Mouse (Mus musculus) gastrocnemius, adult 2 months (tissue): ENCODE data around the gene Esrra. TPM values are rescaled to one million over a fixed set of nuclear protein-coding genes. Genes with fewer than 3 reads are reported as not detected.
"Not testable (repeated sequence)": the region's sequence is repeated elsewhere in the genome, so short reads cannot be mapped to it uniquely, and the experiment has no call there.

ENCODE experiments used
- DNase-seq: peaks from one replicate; pipeline ENCODE4 v3.0.0; 2022
- H3K27ac ChIP-seq: fragments of 200-600 bp; 2 replicates; pipeline ENCODE4 v1.8.1; 2022; ENCODE audit warnings: mild to moderate bottlenecking
- H3K4me3 ChIP-seq: fragments of 200-600 bp; 2 replicates; pipeline ENCODE4 v1.8.1; 2022; ENCODE audit warnings: mild to moderate bottlenecking, moderate library complexity
- CTCF ChIP-seq: fragments of 200-600 bp; IDR thresholded peaks from 2 replicates; pipeline ENCODE4 v1.8.1; 2022; ENCODE audit warnings: antibody characterized with exemption, mild to moderate bottlenecking, moderate library complexity
- intact Hi-C: fragments of 180-260 bp; cut with DNase I; formaldehyde crosslinking; loops from one replicate; pipeline ENCODE4 v1.15.1; 2025
- total RNA-seq, 2 experiments: library from RNA; stranded (reverse); gene quantifications; 2 replicates each; pipeline ENCODE4 v1.2.3; 2021

Esrra gene
- total RNA-seq, 2 experiments from 2014 or later: 80.0 to 108 TPM

- DNase-seq: no peak
- no peak overlapping the region for H3K27ac ChIP-seq
- H3K4me3 ChIP-seq: no peak overlapping the region
- no peak for TF ChIP-seq CTCF
- intact Hi-C loops: loop anchor here (5.0 kb wide), 1 partner anchor 68 kb away; no protein-coding TSS in a partner anchor
These were observed 16.0 kb downstream of the Esrra start for GRCm38 (mm10) chr19:6905498-6906159.

GRCm38 (mm10) chr19:6904846-6905245 is 16.8 kb downstream of the Esrra start:
- intact Hi-C loops: loop anchor here (5.0 kb wide), 1 partner anchor 68 kb away; no protein-coding TSS in a partner anchor
- TF ChIP-seq CTCF: no peak

GRCm38 (mm10) chr19:6903031-6903430 is 18.6 kb downstream of the Esrra start:
- no peak overlapping the region for H3K4me3 ChIP-seq
- TF ChIP-seq CTCF: no peak
- intact Hi-C loops: no loop called here
- no peak overlapping the region for H3K27ac ChIP-seq
- DNase-seq: no peak

More at GRCm38 (mm10) chr19:6904846-6905245, 16.8 kb downstream of the Esrra start:
- no peak for DNase-seq
- H3K4me3 ChIP-seq: no peak overlapping the region
- no peak overlapping the region for H3K27ac ChIP-seq

- no peak overlapping the region for H3K27ac ChIP-seq
- no peak overlapping the region for H3K4me3 ChIP-seq
- TF ChIP-seq CTCF: no peak
- no peak for DNase-seq
- intact Hi-C loops: no loop called here
These were observed 22.0 kb downstream of the Esrra start for GRCm38 (mm10) chr19:6899641-6900040.

GRCm38 (mm10) chr19:6895608-6896305 is 25.9 kb downstream of the Esrra start:
- H3K27ac ChIP-seq, DNase-seq, intact Hi-C loops: not testable (repeated sequence)
- H3K4me3 ChIP-seq: peak overlapping the region; percentile 26

- no peak for DNase-seq
- TF ChIP-seq CTCF: no peak
- intact Hi-C loops: no loop called here
- Histone ChIP-seq H3K4me3 (no peak overlapping the region), H3K27ac (no peak overlapping the region)
These were observed 27.7 kb downstream of the Esrra start for GRCm38 (mm10) chr19:6893731-6894451.

GRCm38 (mm10) chr19:6892512-6892911 is 29.1 kb downstream of the Esrra start:
- Histone ChIP-seq H3K4me3 (no peak overlapping the region), H3K27ac (no peak overlapping the region)
- DNase-seq: no peak
- no peak for TF ChIP-seq CTCF
- intact Hi-C loops: no loop called here

- intact Hi-C loops: no loop called here
- TF ChIP-seq CTCF: no peak
- no peak for DNase-seq
These were observed 43.6 kb downstream of the Esrra start for GRCm38 (mm10) chr19:6877965-6878364.

GRCm38 (mm10) chr19:6876799-6877198 is 44.8 kb downstream of the Esrra start:
- intact Hi-C loops: no loop called here
- no peak overlapping the region for H3K4me3 ChIP-seq
- TF ChIP-seq CTCF: no peak
- no peak for DNase-seq
- H3K27ac ChIP-seq: no peak overlapping the region

More at GRCm38 (mm10) chr19:6877965-6878364, 43.6 kb downstream of the Esrra start:
- H3K27ac ChIP-seq: no peak overlapping the region
- no peak overlapping the region for H3K4me3 ChIP-seq

- H3K4me3 ChIP-seq: no peak overlapping the region
- no peak for DNase-seq
- H3K27ac ChIP-seq: no peak overlapping the region
- TF ChIP-seq CTCF: no peak
- intact Hi-C loops: no loop called here
These were observed 45.8 kb downstream of the Esrra start for GRCm38 (mm10) chr19:6875834-6876233.

GRCm38 (mm10) chr19:6874257-6874656 is 47.4 kb downstream of the Esrra start:
- no peak for TF ChIP-seq CTCF
- intact Hi-C loops: no loop called here
- H3K4me3 ChIP-seq: no peak overlapping the region
- no peak for DNase-seq
- no peak overlapping the region for H3K27ac ChIP-seq

GRCm38 (mm10) chr19:6872701-6873100 is 48.9 kb downstream of the Esrra start:
- TF ChIP-seq CTCF: no peak
- no peak for DNase-seq
- Histone ChIP-seq H3K27ac (no peak overlapping the region), H3K4me3 (no peak overlapping the region)
- intact Hi-C loops: no loop called here

- H3K4me3 ChIP-seq: no peak overlapping the region
- peak; percentile 26 for DNase-seq
- intact Hi-C loops: no loop called here
- TF ChIP-seq CTCF: peak; percentile 46
- no peak overlapping the region; the same call in 1 of the 2 replicates for H3K27ac ChIP-seq
These were observed 49.9 kb downstream of the Esrra start for GRCm38 (mm10) chr19:6871574-6872271.
